Mouse (Mus musculus): Measurements from ENCODE around the gene Nudt15. TPM values are rescaled to one million over a fixed set of nuclear protein-coding genes. Genes with fewer than 3 reads are reported as not detected.
"Not testable (repeated sequence)": the region's sequence is repeated elsewhere in the genome, so short reads cannot be mapped to it uniquely, and the experiment has no call there.

Gene Nudt15
- polyA plus RNA-seq, 1 experiment, result 3.6 TPM

GRCm38 (mm10) chr14:73543781-73544180, 4.3 kb downstream of the Nudt15 start:
- DNase-seq, result no peak
- no peaks in the 10 kb centered on the region for H3K4me1 ChIP-seq (replicated peaks; ENCODE audit: control insufficient read depth, insufficient read depth, low read length)
- no peaks in the 10 kb centered on the region for H3K36me3 ChIP-seq (ENCODE audit: control insufficient read depth, insufficient read depth, low read length)
- no peak overlapping the region for H3K27ac ChIP-seq (ENCODE audit: control insufficient read depth, insufficient read depth, low read length)
- H3K4me3 ChIP-seq (ENCODE audit: control insufficient read depth, insufficient read depth, low read length), result no peak overlapping the region
- TF ChIP-seq CTCF (IDR thresholded peaks at IDR 0.05; ENCODE audit: borderline replicate concordance, control insufficient read depth, extremely low read depth, insufficient read depth, low read length, poor library complexity), result no peak
- no peak for TF ChIP-seq POLR2A (IDR thresholded peaks at IDR 0.05; ENCODE audit: control insufficient read depth, extremely low read depth, insufficient read depth, low read length, poor library complexity)
- WGBS, result 93% methylated on average over 6 of the region's 6 CpGs
- no peaks in the 10 kb centered on the region for H3K27me3 ChIP-seq (ENCODE audit: control insufficient read depth, insufficient read depth, low read length)

DNA sequence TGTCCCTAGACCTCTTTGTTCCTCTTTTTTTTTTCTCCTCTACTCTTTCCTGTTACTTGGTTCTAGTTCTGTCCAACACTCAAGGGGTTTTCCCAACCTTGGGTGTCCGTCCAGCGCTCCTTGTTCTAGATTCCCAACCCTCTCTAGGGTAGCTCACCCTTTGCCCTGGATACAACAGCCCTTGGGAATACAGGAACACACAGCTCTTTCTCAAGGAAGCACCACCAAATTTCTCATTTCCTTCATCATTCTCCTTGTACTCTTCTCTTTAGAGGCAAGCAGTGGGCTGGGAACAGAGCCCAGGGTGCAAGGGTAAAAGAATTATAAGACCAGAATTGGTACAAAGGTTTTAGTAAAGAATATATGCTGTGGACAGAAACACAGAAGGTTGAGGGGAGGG, 12.4 kb downstream of the Nudt15 start:
- TF ChIP-seq POLR2A (IDR thresholded peaks at IDR 0.05; ENCODE audit: control insufficient read depth, extremely low read depth, insufficient read depth, low read length, poor library complexity), result no peak
- TF ChIP-seq CTCF (IDR thresholded peaks at IDR 0.05; ENCODE audit: borderline replicate concordance, control insufficient read depth, extremely low read depth, insufficient read depth, low read length, poor library complexity), result no peak

DNA sequence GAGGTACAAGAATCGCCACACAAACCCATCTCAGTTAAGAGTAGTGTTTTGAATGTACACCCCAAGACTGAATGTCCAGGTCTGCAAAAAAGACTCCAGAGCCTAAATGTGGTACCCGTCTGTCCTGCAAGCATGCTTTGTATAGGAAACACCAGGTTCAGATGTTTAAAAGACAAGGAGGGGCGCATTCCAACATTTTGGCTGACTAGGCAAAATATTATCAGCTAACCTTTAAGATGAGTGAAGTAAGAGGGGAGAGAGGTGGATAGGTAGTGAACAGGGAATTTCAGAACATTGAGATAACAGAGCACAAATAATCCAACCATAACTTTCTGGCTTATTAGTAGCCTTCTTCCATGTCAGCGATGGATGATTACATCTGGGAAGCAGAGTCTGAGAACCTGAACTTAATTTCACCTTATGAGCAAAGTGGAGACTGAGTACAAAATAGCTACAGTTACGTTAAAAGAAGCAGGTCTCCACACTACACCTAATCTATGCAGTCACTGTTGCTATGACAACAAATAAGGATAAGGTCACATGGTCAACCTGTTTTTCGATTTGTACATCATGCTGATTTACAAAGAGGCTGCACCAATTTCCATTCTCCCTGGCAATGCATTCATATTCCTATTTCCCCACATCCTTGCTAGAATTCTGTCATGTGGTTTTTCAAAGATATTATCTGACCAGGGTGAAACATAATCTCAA, 14.1 kb downstream of the Nudt15 start:
- TF ChIP-seq POLR2A (IDR thresholded peaks at IDR 0.05; ENCODE audit: control insufficient read depth, extremely low read depth, insufficient read depth, low read length, poor library complexity) (no peak), CTCF (IDR thresholded peaks at IDR 0.05; ENCODE audit: borderline replicate concordance, control insufficient read depth, extremely low read depth, insufficient read depth, low read length, poor library complexity) (no peak)
- no peak for DNase-seq
- no peaks in the 10 kb centered on the region for H3K4me1 ChIP-seq (replicated peaks; ENCODE audit: control insufficient read depth, insufficient read depth, low read length)
- no peak overlapping the region for H3K4me3 ChIP-seq (ENCODE audit: control insufficient read depth, insufficient read depth, low read length)
- no peak overlapping the region for H3K27ac ChIP-seq (ENCODE audit: control insufficient read depth, insufficient read depth, low read length)
- no peaks in the 10 kb centered on the region for H3K27me3 ChIP-seq (ENCODE audit: control insufficient read depth, insufficient read depth, low read length)
- no peaks in the 10 kb centered on the region for H3K36me3 ChIP-seq (ENCODE audit: control insufficient read depth, insufficient read depth, low read length)
- 76% methylated on average over 6 of the region's 6 CpGs for WGBS

More for the DNA sequence above, 12.4 kb downstream of the Nudt15 start:
- Histone ChIP-seq H3K4me3 (ENCODE audit: control insufficient read depth, insufficient read depth, low read length) (no peak overlapping the region), H3K36me3 (ENCODE audit: control insufficient read depth, insufficient read depth, low read length) (no peaks in the 10 kb centered on the region), H3K27ac (ENCODE audit: control insufficient read depth, insufficient read depth, low read length) (no peak overlapping the region), H3K4me1 (replicated peaks; ENCODE audit: control insufficient read depth, insufficient read depth, low read length) (no peaks in the 10 kb centered on the region), H3K27me3 (ENCODE audit: control insufficient read depth, insufficient read depth, low read length) (no peaks in the 10 kb centered on the region)
- WGBS, result 46% methylated on average over 2 of the region's 2 CpGs
- no peak for DNase-seq

DNA sequence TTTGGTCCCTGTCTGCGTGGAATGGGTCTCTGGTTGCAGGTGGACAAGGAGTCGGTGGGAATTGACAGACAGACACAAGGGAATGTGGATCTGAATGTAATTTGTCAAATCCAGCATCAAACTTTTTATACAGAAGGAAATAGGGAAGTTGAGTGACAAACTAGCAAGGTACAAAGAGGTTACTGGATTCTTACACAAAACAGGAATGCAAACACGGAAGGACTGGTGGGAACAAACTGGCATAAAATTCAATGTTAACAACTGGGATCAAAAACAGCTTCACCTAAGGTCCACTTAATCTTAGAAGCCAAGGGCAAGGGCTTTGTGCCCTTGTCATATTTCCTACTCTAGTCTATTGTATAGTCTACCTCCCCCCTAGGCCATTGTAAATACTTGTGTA, 19.4 kb downstream of the Nudt15 start:
- DNase-seq; H3K4me3 ChIP-seq (ENCODE audit: control insufficient read depth, insufficient read depth, low read length); H3K36me3 ChIP-seq (ENCODE audit: control insufficient read depth, insufficient read depth, low read length); H3K27ac ChIP-seq (ENCODE audit: control insufficient read depth, insufficient read depth, low read length); H3K27me3 ChIP-seq (ENCODE audit: control insufficient read depth, insufficient read depth, low read length); H3K4me1 ChIP-seq (replicated peaks; ENCODE audit: control insufficient read depth, insufficient read depth, low read length): not testable (repeated sequence)
- 93% methylated on average over 3 of the region's 3 CpGs for WGBS

GRCm38 (mm10) chr14:73524766-73525448, 23.1 kb downstream of the Nudt15 start, which contains the start of gene Sucla2:
TSS of gene Sucla2 (plus strand) at chr14:73525319.
- Histone ChIP-seq H3K27ac (ENCODE audit: control insufficient read depth, insufficient read depth, low read length) (peak within 1 kb of the TSS; percentile 61; the same call in 1 of the 2 replicates), H3K4me1 (replicated peaks; ENCODE audit: control insufficient read depth, insufficient read depth, low read length) (peaks cover 2% of the 10 kb centered on the region; the same call in 1 of the 2 replicates)
- under 1% methylated on average over 41 of the region's 41 CpGs for WGBS

GRCm38 (mm10) chr14:73524136-73524535, 23.9 kb downstream of the Nudt15 start:
- Histone ChIP-seq H3K36me3 (ENCODE audit: control insufficient read depth, insufficient read depth, low read length) (no peaks in the 10 kb centered on the region), H3K27ac (ENCODE audit: control insufficient read depth, insufficient read depth, low read length) (no peak overlapping the region), H3K4me1 (replicated peaks; ENCODE audit: control insufficient read depth, insufficient read depth, low read length) (peaks cover 2% of the 10 kb centered on the region; the same call in 1 of the 2 replicates), H3K4me3 (ENCODE audit: control insufficient read depth, insufficient read depth, low read length) (no peak overlapping the region), H3K27me3 (ENCODE audit: control insufficient read depth, insufficient read depth, low read length) (no peaks in the 10 kb centered on the region)
- 79% methylated on average over 3 of the region's 3 CpGs for WGBS
- TF ChIP-seq POLR2A (IDR thresholded peaks at IDR 0.05; ENCODE audit: control insufficient read depth, extremely low read depth, insufficient read depth, low read length, poor library complexity) (no peak), CTCF (IDR thresholded peaks at IDR 0.05; ENCODE audit: borderline replicate concordance, control insufficient read depth, extremely low read depth, insufficient read depth, low read length, poor library complexity) (no peak)
- no peak for DNase-seq

More at GRCm38 (mm10) chr14:73524766-73525448, 23.1 kb downstream of the Nudt15 start, which contains the start of gene Sucla2:
- Histone ChIP-seq H3K27me3 (ENCODE audit: control insufficient read depth, insufficient read depth, low read length) (no peaks in the 10 kb centered on the region), H3K4me3 (ENCODE audit: control insufficient read depth, insufficient read depth, low read length) (peak within 1 kb of the TSS; percentile 57), H3K36me3 (ENCODE audit: control insufficient read depth, insufficient read depth, low read length) (no peaks in the 10 kb centered on the region)
- DNase-seq, result peak; percentile 89
- no peak for TF ChIP-seq POLR2A (IDR thresholded peaks at IDR 0.05; ENCODE audit: control insufficient read depth, extremely low read depth, insufficient read depth, low read length, poor library complexity)
- TF ChIP-seq CTCF (IDR thresholded peaks at IDR 0.05; ENCODE audit: borderline replicate concordance, control insufficient read depth, extremely low read depth, insufficient read depth, low read length, poor library complexity), result peak; percentile 99
